Mouse (Mus musculus) heart, postnatal 4 days (tissue): Measurements from ENCODE around the gene Gm525. TPM values are rescaled to one million over a fixed set of nuclear protein-coding genes. Genes with fewer than 3 reads are reported as not detected.

Experiments used
- DNase-seq: peaks from one replicate; pipeline ENCODE4 v3.0.0; 2021
- total RNA-seq, 2 experiments: library from RNA; stranded (reverse); gene quantifications; 2 replicates each; pipeline ENCODE4 v1.2.3; 2021

The Gm525 gene
- total RNA-seq, 2 experiments from 2014 or later, result not detected

- DNase-seq, result no peak
Measured at GRCm38 (mm10) chr11:89098083-89098835, 24.6 kb downstream of the Gm525 start.

- DNase-seq, result no peak
Measured at GRCm38 (mm10) chr11:89098930-89099329, 25.3 kb downstream of the Gm525 start.

- DNase-seq, result peak; percentile 93
Measured at GRCm38 (mm10) chr11:89100403-89100802, 26.8 kb downstream of the Gm525 start.

- peak; percentile 67 for DNase-seq
Measured at GRCm38 (mm10) chr11:89100826-89101321, 27.2 kb downstream of the Gm525 start.

GRCm38 (mm10) chr11:89103166-89103565 lies 29.5 kb downstream of the Gm525 start:
- peak; percentile 23 for DNase-seq

GRCm38 (mm10) chr11:89105211-89105610 lies 31.6 kb downstream of the Gm525 start:
- no peak for DNase-seq

- no peak for DNase-seq
Measured at GRCm38 (mm10) chr11:89105823-89106222, 32.2 kb downstream of the Gm525 start.

GRCm38 (mm10) chr11:89107180-89107807 lies 33.7 kb downstream of the Gm525 start:
- DNase-seq, result no peak

GRCm38 (mm10) chr11:89124411-89124810 lies 50.8 kb downstream of the Gm525 start:
- DNase-seq, result peak; percentile 11

GRCm38 (mm10) chr11:89130856-89131255 lies 57.2 kb downstream of the Gm525 start:
- DNase-seq, result no peak

GRCm38 (mm10) chr11:89132406-89132805 lies 58.8 kb downstream of the Gm525 start:
- peak; percentile 38 for DNase-seq

- DNase-seq, result no peak
Measured at GRCm38 (mm10) chr11:89134211-89134610, 60.6 kb downstream of the Gm525 start.

GRCm38 (mm10) chr11:89137915-89138314 lies 64.3 kb downstream of the Gm525 start:
- no peak for DNase-seq

Other genes starting within 250 kb of the Gm525 start
- 100 to 1,000 TPM; 105 TPM for gene Akap1, start 209.3 kb upstream of the Gm525 start, total RNA-seq
- gene Scpep1, start 118.4 kb upstream of the Gm525 start, total RNA-seq, result 10 to 100 TPM; 38.7 to 39.6 TPM
- not detected for gene Elobl, start 106.9 kb upstream of the Gm525 start, total RNA-seq
- 1 to 10 TPM; 7.6 to 9.0 TPM for gene Coil, start 103.6 kb upstream of the Gm525 start, total RNA-seq
- 10 to 100 TPM; 31.3 to 32.8 TPM for gene Trim25, start 74.5 kb upstream of the Gm525 start, total RNA-seq
- 10 to 100 TPM; 12.4 to 13.6 TPM for gene Dgke, start 7.0 kb upstream of the Gm525 start, total RNA-seq
- under 1 TPM; 0.48 to 0.50 TPM for gene Nog, start 228.5 kb downstream of the Gm525 start, total RNA-seq